Mouse (Mus musculus): ENCODE results near the gene Mup21.
"Not testable (repeated sequence)": the region's sequence is repeated elsewhere in the genome, so short reads cannot be mapped to it uniquely, and the experiment has no call there.

The Mup21 gene

DNA sequence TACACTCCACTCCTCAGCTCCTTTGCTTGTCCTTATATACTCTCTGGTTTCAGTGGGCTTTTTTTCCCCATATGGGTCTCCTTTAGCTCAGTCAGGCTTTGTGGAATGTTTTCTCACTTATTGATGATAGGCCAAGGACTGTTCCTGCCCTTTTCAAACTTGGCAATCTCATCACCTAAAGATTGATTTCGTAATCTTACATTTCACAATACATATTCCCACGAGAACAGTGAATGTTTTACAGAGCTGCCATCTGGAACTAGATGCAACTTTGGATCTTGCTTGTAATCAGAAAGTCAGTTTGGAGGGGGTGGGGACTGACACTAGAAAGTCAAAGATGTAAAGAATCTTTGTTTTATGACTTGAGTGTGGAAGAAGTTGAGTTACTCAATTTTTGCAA, at the start of gene Mup21:
Mup21 (minus strand) TSS at position 53 of the 400 bp plus-strand sequence.
- DNase-seq (ENCODE audit: low spot score) = no peak

DNA sequence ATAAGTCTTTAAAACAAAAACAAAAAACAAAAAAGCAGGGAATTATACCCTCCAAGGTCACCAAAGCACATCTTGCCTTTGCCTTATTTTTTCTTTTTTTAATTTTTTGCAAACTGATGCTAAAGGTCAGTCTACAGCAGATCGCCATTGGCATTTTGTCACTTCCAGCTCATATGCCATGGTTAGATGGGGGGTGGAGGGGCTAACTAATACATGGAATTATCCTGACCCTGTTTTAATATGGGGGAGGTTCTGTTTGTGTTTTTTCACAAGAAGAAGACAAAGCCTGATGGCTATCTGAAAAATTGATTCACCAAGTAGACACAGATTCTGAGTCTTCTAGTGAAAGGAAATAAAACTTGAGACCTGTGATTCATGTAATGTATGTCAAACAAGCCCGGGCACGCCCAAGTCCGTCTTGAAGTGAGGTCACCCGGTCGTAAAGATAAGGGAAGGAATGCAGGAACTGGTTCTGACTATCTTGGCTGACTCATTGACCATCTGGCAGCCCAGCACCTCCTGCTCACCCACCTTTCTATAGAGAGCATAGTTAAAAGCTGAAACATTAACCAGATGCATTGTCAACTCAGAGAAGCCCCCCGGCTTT, 49.4 kb upstream of the Mup21 start:
- no peak for DNase-seq (ENCODE audit: low spot score)

DNA sequence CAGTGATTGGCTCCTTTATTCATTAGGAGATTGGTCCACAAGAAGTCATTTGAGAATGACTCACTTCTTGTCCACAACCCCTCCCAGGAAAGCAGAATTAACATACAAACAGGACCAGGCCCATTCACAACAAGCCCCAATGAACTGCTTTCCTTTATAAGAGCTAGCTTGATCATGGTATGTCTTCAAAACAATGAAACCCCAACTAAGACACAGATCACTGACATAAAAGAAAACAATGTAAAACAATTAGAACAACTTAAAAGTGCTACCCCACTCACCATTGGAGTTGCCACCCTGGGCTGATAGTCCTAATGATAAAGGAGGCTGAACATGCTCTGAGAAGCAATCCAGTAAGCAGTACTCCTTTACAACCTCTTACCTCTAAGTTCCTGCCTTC, 38.1 kb upstream of the Mup21 start:
- no peak for DNase-seq (ENCODE audit: low spot score)

DNA sequence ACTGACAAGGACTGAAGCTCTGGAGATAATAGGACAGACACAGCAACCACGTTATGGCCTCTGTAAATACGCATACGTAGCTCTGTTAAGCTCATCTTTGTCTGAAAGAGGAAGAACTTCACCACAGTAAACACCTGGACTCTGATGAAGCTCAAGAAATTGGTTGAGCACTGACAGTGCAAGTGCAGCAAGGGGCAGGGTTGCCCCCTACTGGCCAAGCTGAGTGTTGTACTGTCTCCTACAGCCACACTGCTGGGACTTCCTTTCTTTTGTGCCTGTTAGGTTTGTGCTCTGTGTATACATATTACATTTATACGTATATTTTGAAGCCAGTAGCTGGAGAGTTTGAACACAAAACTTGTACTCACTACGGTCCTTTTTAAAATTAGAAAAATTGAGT, 26.6 kb upstream of the Mup21 start:
- DNase-seq (ENCODE audit: low spot score) = no peak

GRCm38 (mm10) chr4:62174471-62174870, 23.8 kb upstream of the Mup21 start:
- DNase-seq (ENCODE audit: low spot score) = no peak

DNA sequence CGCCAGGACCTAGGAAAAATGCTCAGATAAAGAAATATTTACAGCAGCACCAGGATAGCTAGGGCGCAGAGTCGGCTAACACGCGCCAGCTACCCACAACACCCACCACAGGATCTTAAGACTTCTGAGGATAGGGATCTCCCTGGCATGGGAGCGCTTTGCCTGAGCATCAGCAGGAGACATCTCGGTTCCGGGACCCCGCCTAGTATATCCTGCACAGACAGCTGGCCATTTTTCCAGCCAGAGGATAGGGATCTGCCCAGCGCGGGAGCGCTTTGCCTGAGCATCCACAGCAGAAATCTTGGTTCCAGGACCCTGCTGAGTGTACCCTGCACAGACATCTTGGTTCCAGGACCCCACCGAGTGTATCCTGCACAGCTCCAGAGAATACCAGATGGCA, 17.0 kb upstream of the Mup21 start:
- DNase-seq (ENCODE audit: low spot score) = not testable (repeated sequence)

GRCm38 (mm10) chr4:62158401-62158800, 7.7 kb upstream of the Mup21 start:
- DNase-seq (ENCODE audit: low spot score) = no peak

- peak; percentile 1 for DNase-seq (ENCODE audit: low spot score)
Observed at GRCm38 (mm10) chr4:62133706-62134105, 17.0 kb downstream of the Mup21 start.

DNA sequence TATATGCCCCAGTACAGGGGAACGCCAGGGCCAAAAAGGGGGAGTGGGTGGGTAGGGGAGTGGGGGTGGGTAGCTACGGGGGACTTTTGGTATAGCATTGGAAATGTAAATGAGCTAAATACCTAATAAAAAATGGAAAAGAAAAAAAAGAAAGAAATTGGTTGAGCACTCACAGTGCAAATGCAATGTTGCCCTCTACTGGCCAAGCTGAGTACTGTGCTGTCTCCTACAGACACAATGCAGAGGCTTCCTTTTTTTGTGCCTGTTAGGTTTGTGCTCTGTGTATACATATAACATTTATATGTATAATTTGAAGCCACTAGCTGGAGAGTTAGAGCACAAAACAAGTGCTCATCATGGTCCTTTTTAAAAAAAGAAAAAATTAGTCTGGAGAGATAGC, 47.3 kb downstream of the Mup21 start:
- peak; percentile 5 for DNase-seq (ENCODE audit: low spot score)
